Mouse (Mus musculus) CH12.LX (cell line): ENCODE results near the gene Kynu. TPM values are rescaled to one million over a fixed set of nuclear protein-coding genes. Genes with fewer than 3 reads are reported as not detected.

Experiments used
- DNase-seq: peaks from one replicate; pipeline ENCODE4 v3.0.0-alpha.2; 2013; ENCODE audit errors: extremely low read depth
- H3K27ac ChIP-seq: 2 replicates; pipeline ENCODE4 v1.5.1; 2012; ENCODE audit warnings: low read depth, mild to moderate bottlenecking, control low read depth, moderate library complexity; ENCODE audit not compliant: insufficient read depth
- H3K27me3 ChIP-seq: replicated peaks from 2 replicates; pipeline ENCODE3; 2012; ENCODE audit warnings: inconsistent platforms
- H3K36me3 ChIP-seq, 2 experiments: replicated peaks in 1 of 2; 2 replicates each; pipeline versions ENCODE3 to v1.6.1; 2012; ENCODE audit warnings: inconsistent platforms in 1 of 2, low read length in 1 of 2, mild to moderate bottlenecking in 1 of 2, mixed read lengths in 1 of 2, moderate library complexity in 1 of 2; ENCODE audit not compliant: control insufficient read depth in 1 of 2, insufficient read depth in 1 of 2
- H3K4me1 ChIP-seq, 2 experiments: 2 replicates each; pipeline ENCODE4 v1.6.1; 2012; ENCODE audit warnings: inconsistent platforms in 1 of 2, moderate library complexity in 1 of 2; ENCODE audit not compliant: insufficient read depth in 2 of 2, control insufficient read depth in 1 of 2
- H3K4me2 ChIP-seq: 2 replicates; pipeline ENCODE4 v1.6.1; 2012; ENCODE audit warnings: low read depth, mild to moderate bottlenecking, control low read depth; ENCODE audit not compliant: poor library complexity, insufficient read depth, severe bottlenecking
- H3K4me3 ChIP-seq, 3 experiments: fragments of 150-350 bp in 1 of 3; sonication (generic) in 1 of 3; replicated peaks in 1 of 3; 2 replicates each; pipeline versions ENCODE3 to v1.5.1; 2011 to 2012; ENCODE audit warnings: low read depth in 2 of 3, low read length in 2 of 3, mild to moderate bottlenecking in 2 of 3, moderate library complexity in 2 of 3, control low read depth in 1 of 3, improper control_type of control experiment in 1 of 3, inconsistent platforms in 1 of 3, mixed read lengths in 1 of 3; ENCODE audit not compliant: poor library complexity in 1 of 3
- H3K79me2 ChIP-seq: replicated peaks from 2 replicates; pipeline ENCODE4 v1.6.1; 2012; ENCODE audit warnings: mild to moderate bottlenecking, moderate library complexity; ENCODE audit not compliant: control insufficient read depth, poor library complexity, insufficient read depth, severe bottlenecking; ENCODE audit errors: extremely low read depth
- H3K9ac ChIP-seq: 2 replicates; pipeline ENCODE4 v1.6.1; 2012; ENCODE audit warnings: low read depth, mild to moderate bottlenecking, control low read depth, moderate library complexity; ENCODE audit not compliant: insufficient read depth
- H3K9me3 ChIP-seq: replicated peaks from 2 replicates; pipeline ENCODE3; 2012; ENCODE audit warnings: low read length, inconsistent platforms, mixed read lengths
- BHLHE40 ChIP-seq: IDR thresholded peaks from 2 replicates; pipeline ENCODE4 v1.6.1; 2011; ENCODE audit warnings: mild to moderate bottlenecking, low read depth, low read length, improper control_type of control experiment
- CHD1 ChIP-seq: IDR thresholded peaks from 2 replicates; pipeline ENCODE4 v1.6.1; 2012; ENCODE audit warnings: low read depth, low read length, improper control_type of control experiment, inconsistent platforms
- CHD2 ChIP-seq: IDR thresholded peaks from 2 replicates; pipeline ENCODE4 v1.6.1; 2011; ENCODE audit warnings: low read length, improper control_type of control experiment
- CTCF ChIP-seq, 2 experiments: IDR thresholded peaks in 1 of 2; conservative IDR thresholded peaks in 1 of 2; 2 replicates each; pipeline ENCODE4 v1.5.1; 2011 to 2012; ENCODE audit warnings: low read depth in 2 of 2, low read length in 2 of 2, improper control_type of control experiment in 1 of 2, inconsistent platforms in 1 of 2, mild to moderate bottlenecking in 1 of 2, moderate library complexity in 1 of 2
- ELF1 ChIP-seq: IDR thresholded peaks from 2 replicates; pipeline ENCODE4 v1.6.1; 2014; ENCODE audit warnings: low read depth, mild to moderate bottlenecking, inconsistent platforms, low read length, improper control_type of control experiment
- EP300 ChIP-seq: IDR thresholded peaks from 2 replicates; pipeline ENCODE4 v1.6.1; 2011; ENCODE audit warnings: low read length, improper control_type of control experiment
- ETS1 ChIP-seq: conservative IDR thresholded peaks from 2 replicates; pipeline ENCODE4 v1.6.1; 2012; ENCODE audit warnings: low read depth, mild to moderate bottlenecking, inconsistent platforms, low read length, improper control_type of control experiment, moderate library complexity
- HCFC1 ChIP-seq: IDR thresholded peaks from 2 replicates; pipeline ENCODE4 v1.6.1; 2012; ENCODE audit warnings: low read depth, mild to moderate bottlenecking, inconsistent platforms, low read length, improper control_type of control experiment
- IRF4 ChIP-seq: IDR thresholded peaks from 2 replicates; pipeline ENCODE4 v1.6.1; 2014; ENCODE audit warnings: low read depth, mild to moderate bottlenecking, inconsistent platforms, low read length, improper control_type of control experiment
- JUND ChIP-seq: conservative IDR thresholded peaks from 2 replicates; pipeline ENCODE4 v1.6.1; 2011; ENCODE audit warnings: low read depth, low read length, improper control_type of control experiment
- KAT2A ChIP-seq: IDR thresholded peaks from 2 replicates; pipeline ENCODE4 v1.6.1; 2012; ENCODE audit warnings: low read length, improper control_type of control experiment, inconsistent platforms; ENCODE audit not compliant: insufficient replicate concordance
- MAFK ChIP-seq: IDR thresholded peaks from 2 replicates; pipeline ENCODE4 v1.6.1; 2011; ENCODE audit warnings: low read length, improper control_type of control experiment; ENCODE audit not compliant: insufficient replicate concordance
- MAZ ChIP-seq: IDR thresholded peaks from 2 replicates; pipeline ENCODE4 v1.6.1; 2012; ENCODE audit warnings: low read depth, mild to moderate bottlenecking, inconsistent platforms, low read length, improper control_type of control experiment, moderate library complexity
- MEF2A ChIP-seq: IDR thresholded peaks from 2 replicates; pipeline ENCODE4 v1.6.1; 2014; ENCODE audit warnings: low read depth, mild to moderate bottlenecking, inconsistent platforms, low read length, improper control_type of control experiment, borderline replicate concordance
- MYC ChIP-seq: IDR thresholded peaks from 2 replicates; pipeline ENCODE4 v1.6.1; 2011; ENCODE audit warnings: low read depth, mild to moderate bottlenecking, improper control_type of control experiment, low read length
- NELFE ChIP-seq: IDR thresholded peaks from 2 replicates; pipeline ENCODE4 v1.6.1; 2011; ENCODE audit warnings: low read depth, low read length, improper control_type of control experiment
- NRF1 ChIP-seq: IDR thresholded peaks from 2 replicates; pipeline ENCODE4 v1.6.1; 2014; ENCODE audit warnings: low read depth, mild to moderate bottlenecking, inconsistent platforms, low read length, improper control_type of control experiment, moderate library complexity
- POLR2AphosphoS2 ChIP-seq: IDR thresholded peaks from 2 replicates; pipeline ENCODE4 v1.6.1; 2011; ENCODE audit warnings: low read depth, low read length, improper control_type of control experiment
- RAD21 ChIP-seq: IDR thresholded peaks from 2 replicates; pipeline ENCODE4 v1.6.1; 2011; ENCODE audit warnings: low read depth, mild to moderate bottlenecking, low read length, improper control_type of control experiment, moderate library complexity
- RCOR1 ChIP-seq: conservative IDR thresholded peaks from 2 replicates; pipeline ENCODE4 v1.6.1; 2012; ENCODE audit warnings: low read depth, mild to moderate bottlenecking, inconsistent platforms, low read length, improper control_type of control experiment
- SMC3 ChIP-seq: IDR thresholded peaks from 2 replicates; pipeline ENCODE4 v1.6.1; 2011; ENCODE audit warnings: low read depth, low read length, improper control_type of control experiment
- TBP ChIP-seq: conservative IDR thresholded peaks from 2 replicates; pipeline ENCODE4 v1.6.1; 2011; ENCODE audit warnings: low read depth, low read length, improper control_type of control experiment
- ZC3H11A ChIP-seq: IDR thresholded peaks from 2 replicates; pipeline ENCODE4 v1.6.1; 2012; ENCODE audit warnings: low read depth, mild to moderate bottlenecking, inconsistent platforms, low read length, improper control_type of control experiment
- ZKSCAN1 ChIP-seq: IDR thresholded peaks from 2 replicates; pipeline ENCODE4 v1.6.1; 2012; ENCODE audit warnings: low read depth, inconsistent platforms, low read length, improper control_type of control experiment, borderline replicate concordance
- ZMIZ1 ChIP-seq: IDR thresholded peaks from 2 replicates; pipeline ENCODE4 v1.6.1; 2012; ENCODE audit warnings: low read depth, mild to moderate bottlenecking, inconsistent platforms, low read length, improper control_type of control experiment
- ZNF384 ChIP-seq: IDR thresholded peaks from 2 replicates; pipeline ENCODE4 v1.6.1; 2012; ENCODE audit warnings: low read depth, low read length, improper control_type of control experiment, inconsistent platforms
- dilution Hi-C: fragments of 300-500 bp; cut with MboI; formaldehyde crosslinking; loops from 2 replicates; pipeline ENCODE4 v1.14.3; 2020; ENCODE audit warnings: low sequenced_read_pairs; ENCODE audit not compliant: extremely low pct_unique_long_range_greater_than_20kb, extremely low pct_ligation_motif_present
- in situ Hi-C: fragments of 300-500 bp; cut with MboI; formaldehyde crosslinking; loops from 3 replicates; pipeline ENCODE4 v1.14.3; 2019; ENCODE audit warnings: low sequenced_read_pairs, low pct_ligation_motif_present, low pct_unique_long_range_greater_than_20kb, mixed read lengths
- polyA plus RNA-seq: library from polyadenylated mRNA; unstranded; fragments of >175 nt; gene quantifications from 2 replicates; pipeline ENCODE4 v1.2.1, GENCODE M21; 2012; ENCODE audit warnings: low read depth; ENCODE audit not compliant: insufficient read length
- total RNA-seq, 2 experiments: library from RNA; depleted of rRNA; stranded (reverse); fragments of 300-350 nt in 1 of 2; fragments of >200 nt in 1 of 2; gene quantifications; 2 replicates each; pipeline ENCODE4 v1.2.3; 2012 to 2014

The Kynu gene
- total and polyA plus RNA-seq, 3 experiments: 42.4 to 106 (median 77.6) TPM

DNA sequence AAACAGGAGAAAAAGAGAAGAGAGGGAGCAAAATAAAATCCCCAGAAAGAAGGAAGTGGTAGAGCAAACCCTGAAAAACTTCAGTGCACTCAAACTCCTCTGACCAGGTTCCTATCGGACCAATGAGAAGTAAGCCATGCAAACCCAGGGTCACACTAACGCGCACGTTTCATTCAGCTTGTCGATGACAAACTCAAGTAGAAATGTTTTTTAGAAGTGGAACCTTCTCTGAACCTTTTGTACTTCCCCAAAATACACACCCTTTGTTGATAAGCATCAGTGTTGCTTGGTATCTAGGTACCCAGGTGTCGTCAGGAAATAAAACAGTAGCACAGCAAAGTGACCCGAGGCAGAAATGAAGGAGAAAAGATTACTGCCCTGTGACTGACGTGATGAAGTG lies 172.6 kb downstream of the Kynu start:
- Histone ChIP-seq H3K4me3 (no peak overlapping the region), H3K27ac (no peak overlapping the region), H3K9me3 (no peaks in the 10 kb centered on the region), H3K36me3 (no peaks in the 10 kb centered on the region), H3K27me3 (no peaks in the 10 kb centered on the region), H3K9ac (no peak overlapping the region)
- dilution Hi-C loops (no loop called here), in situ Hi-C loops (loop anchor here (5.0 to 25.0 kb wide), 2 partner anchors 120 to 610 kb away; no protein-coding TSS in a partner anchor)
- DNase-seq: no peak
- TF ChIP-seq NRF1: no peak
- no peak for TF ChIP-seq ZMIZ1
- no peak for TF ChIP-seq CTCF (conservative IDR thresholded peaks at IDR 0.05 in 1 of 2, IDR thresholded peaks at IDR 0.05 in 1 of 2; ENCODE audit: low read depth in 2 of 2, low read length in 2 of 2)
- TF ChIP-seq MYC: no peak
- TF ChIP-seq MAZ: no peak
- TF ChIP-seq SMC3: no peak
- TF ChIP-seq MEF2A: no peak
- TF ChIP-seq HCFC1: no peak
- TF ChIP-seq RAD21: no peak
- no peak for TF ChIP-seq ZNF384
- TF ChIP-seq TBP: no peak
- no peak for TF ChIP-seq MAFK
- TF ChIP-seq ETS1: no peak
- TF ChIP-seq CHD1: no peak
- no peak for TF ChIP-seq ZKSCAN1
- TF ChIP-seq, all 38 proteins: peak for 0
- no peaks in the 10 kb centered on the region for H3K79me2 ChIP-seq
- H3K4me1 ChIP-seq: peaks cover 4 to 12% of the 10 kb centered on the region in 2 experiments
- no peak overlapping the region for H3K4me2 ChIP-seq

DNA sequence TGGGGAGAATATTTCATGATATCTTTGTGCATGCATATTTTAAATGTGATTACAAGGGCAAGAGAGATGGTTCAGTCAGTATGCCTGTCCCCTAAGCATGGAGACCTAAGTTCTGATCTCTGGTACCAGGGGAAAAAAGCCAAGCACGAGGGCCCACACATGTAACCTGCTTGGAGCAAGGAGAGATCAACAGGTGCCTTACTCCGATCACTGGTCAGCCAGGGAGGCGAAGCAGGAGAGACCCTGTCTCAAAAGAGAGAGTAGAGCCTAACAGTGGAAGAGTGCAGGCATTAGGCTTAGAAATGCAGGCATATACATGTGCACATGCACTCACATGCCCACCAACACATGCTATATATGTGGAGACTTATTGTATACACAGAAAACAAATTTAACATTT lies 173.7 kb downstream of the Kynu start:
- H3K36me3 ChIP-seq: no peaks in the 10 kb centered on the region
- no peaks in the 10 kb centered on the region for H3K9me3 ChIP-seq
- dilution Hi-C loops (no loop called here), in situ Hi-C loops (loop anchor here (5.0 to 25.0 kb wide), 2 partner anchors 118 to 608 kb away; no protein-coding TSS in a partner anchor)
- H3K27ac ChIP-seq: no peak overlapping the region
- H3K4me3 ChIP-seq: no peak overlapping the region
- DNase-seq: no peak
- H3K4me1 ChIP-seq: peaks cover 0 to 5% of the 10 kb centered on the region in 2 experiments; a peak in 1 of 4 replicates
- H3K9ac ChIP-seq: no peak overlapping the region
- H3K79me2 ChIP-seq: no peaks in the 10 kb centered on the region
- TF ChIP-seq NELFE (no peak), ETS1 (no peak), MEF2A (no peak), MYC (no peak), BHLHE40 (no peak), TBP (no peak), ELF1 (no peak), EP300 (no peak), JUND (no peak), ZC3H11A (no peak), POLR2AphosphoS2 (no peak), IRF4 (no peak), RAD21 (no peak), NRF1 (no peak), HCFC1 (no peak), CHD2 (no peak), RCOR1 (no peak), ZNF384 (no peak), KAT2A (no peak), SMC3 (no peak)
- no peaks in the 10 kb centered on the region for H3K27me3 ChIP-seq
- H3K4me2 ChIP-seq: no peak overlapping the region
